Mouse (Mus musculus): ENCODE data around the gene Heatr9.

Gene Heatr9

GRCm38 (mm10) chr11:83529024-83529423 is 7.0 kb upstream of the Heatr9 start:
- DNase-seq: no peak

GRCm38 (mm10) chr11:83518371-83518770 is 3.6 kb downstream of the Heatr9 start:
- DNase-seq: no peak

GRCm38 (mm10) chr11:83517153-83517552 is 4.8 kb downstream of the Heatr9 start:
- no peak for DNase-seq

- no peak for DNase-seq
These were observed 12.5 kb downstream of the Heatr9 start for GRCm38 (mm10) chr11:83509521-83509920.

DNA sequence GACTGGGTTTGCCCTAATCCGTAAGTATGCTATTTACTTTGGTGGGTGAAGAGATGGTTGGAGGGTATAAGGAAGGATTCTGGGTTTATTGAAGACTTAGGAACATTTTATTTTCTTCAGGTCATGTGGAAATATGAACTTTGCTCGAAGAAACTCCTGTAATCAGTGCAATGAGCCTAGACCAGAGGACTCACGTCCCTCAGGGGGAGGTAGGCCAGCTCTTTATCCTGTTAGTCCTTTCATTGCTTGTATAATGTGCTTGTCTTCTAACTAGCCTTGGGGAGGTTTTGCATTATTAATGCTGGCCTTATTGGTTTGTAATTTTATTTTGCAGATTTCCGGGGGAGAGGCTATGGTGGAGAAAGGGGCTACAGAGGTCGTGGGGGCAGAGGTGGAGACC is 17.7 kb downstream of the Heatr9 start:
- no peak for DNase-seq

- DNase-seq: no peak
These were observed 26.4 kb downstream of the Heatr9 start for GRCm38 (mm10) chr11:83495571-83495970.

- peak; percentile 21 to 25 for DNase-seq
These were observed 30.5 kb downstream of the Heatr9 start for GRCm38 (mm10) chr11:83491488-83491887.

DNA sequence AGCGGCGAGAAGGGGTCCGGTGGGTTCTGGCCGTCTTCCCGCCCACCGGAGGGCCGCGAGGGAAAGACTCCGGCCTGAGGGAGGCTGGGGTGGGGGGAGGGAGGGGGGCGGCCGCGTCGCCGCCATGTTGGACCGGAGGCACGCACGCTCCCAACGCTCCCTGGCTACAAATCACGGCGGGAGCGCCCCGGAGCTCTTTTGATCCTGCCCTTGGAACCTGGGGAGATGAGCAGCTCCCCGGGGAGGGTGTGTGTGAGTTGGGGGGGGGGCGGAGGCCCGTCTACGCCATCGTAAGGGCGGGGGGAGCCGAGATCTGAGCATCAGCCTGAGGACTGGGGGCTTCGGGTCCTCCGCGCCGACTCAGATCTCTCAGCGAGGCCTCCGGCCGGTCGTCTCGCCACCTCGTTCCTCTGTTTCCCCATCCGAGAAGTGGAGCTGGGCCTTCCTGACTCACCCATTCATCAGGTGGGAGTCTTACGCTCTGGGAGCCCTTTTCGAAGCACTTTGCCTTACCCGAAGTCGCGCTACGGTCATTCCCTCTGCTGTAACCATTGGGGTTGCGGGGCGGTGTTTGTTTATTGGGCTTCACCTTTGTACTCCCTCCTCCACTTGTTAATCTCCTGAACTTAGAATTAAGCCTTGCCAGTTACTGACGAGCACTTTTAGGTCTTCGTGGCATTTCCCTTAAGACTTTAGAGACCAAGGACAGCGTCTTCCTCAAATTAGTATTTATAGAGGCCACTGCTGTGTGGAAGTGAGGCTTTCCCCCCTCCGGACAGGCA is 48.5 kb downstream of the Heatr9 start:
- DNase-seq: peak; percentile 29 to 36

GRCm38 (mm10) chr11:83472324-83473234 is 49.4 kb downstream of the Heatr9 start, which contains the start of gene Taf15:
Taf15 (plus strand) TSS chr11:83473086.
- DNase-seq: peak; percentile 97

DNA sequence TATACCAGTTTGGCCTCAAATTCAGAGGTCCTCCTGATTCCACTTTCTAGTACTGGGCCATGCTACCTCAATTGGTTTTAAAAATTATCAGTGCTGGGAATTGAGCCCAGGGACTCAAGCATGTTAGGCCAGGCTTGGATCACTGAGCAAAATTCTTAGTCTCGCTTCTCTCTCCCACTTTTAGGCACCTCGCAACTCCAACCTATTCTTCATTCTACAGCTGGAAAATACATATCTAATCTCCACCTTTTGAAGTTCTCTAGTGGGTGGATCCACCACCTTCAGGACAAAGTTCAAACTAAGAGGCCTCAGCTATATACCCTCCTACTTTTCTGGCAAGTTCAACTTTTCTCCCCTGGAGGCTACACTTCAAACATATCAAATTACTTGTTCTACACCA is 50.2 kb downstream of the Heatr9 start:
- no peak for DNase-seq

GRCm38 (mm10) chr11:83468765-83469164 is 53.2 kb downstream of the Heatr9 start:
- DNase-seq: no peak

GRCm38 (mm10) chr11:83467120-83467652 is 54.8 kb downstream of the Heatr9 start:
- peak in 1 of 2 experiments; percentile 11 for DNase-seq

GRCm38 (mm10) chr11:83465976-83466375 is 56.0 kb downstream of the Heatr9 start:
- DNase-seq: no peak

- peak; percentile 46 to 47 for DNase-seq
These were observed 59.2 kb downstream of the Heatr9 start, which contains the start of gene Mmp28 for GRCm38 (mm10) chr11:83462711-83463244. Mmp28 (minus strand) TSS chr11:83463071.
